Mouse (Mus musculus): ENCODE results near the gene Rab3ip.

- TF ChIP-seq TCF12 (IDR thresholded peaks at IDR 0.05; ENCODE audit: low read depth, low read length) (no peak), GATA1 (IDR thresholded peaks at IDR 0.05; ENCODE audit: low read depth, low read length) (no peak), RAD21 (IDR thresholded peaks at IDR 0.05; ENCODE audit: low read depth, low read length) (no peak), EP300 (IDR thresholded peaks at IDR 0.05; ENCODE audit: low read depth in 1 of 2, low read length in 2 of 2) (no peak)
Observed at GRCm38 (mm10) chr10:116977858-116978257, 27.3 kb upstream of the Rab3ip start.
